Mouse (Mus musculus) neutrophil, adult 83 days (primary cell): Measurements from ENCODE around the gene Adamtsl3. TPM values are rescaled to one million over a fixed set of nuclear protein-coding genes. Genes with fewer than 3 reads are reported as not detected.

Experiments used
- total RNA-seq, 2 experiments: library from RNA; stranded (reverse); gene quantifications; one replicate each; pipeline ENCODE4 v1.2.4; 2023

The Adamtsl3 gene
- total RNA-seq, result under 1 TPM; 0.11 to 0.55 TPM

DNA sequence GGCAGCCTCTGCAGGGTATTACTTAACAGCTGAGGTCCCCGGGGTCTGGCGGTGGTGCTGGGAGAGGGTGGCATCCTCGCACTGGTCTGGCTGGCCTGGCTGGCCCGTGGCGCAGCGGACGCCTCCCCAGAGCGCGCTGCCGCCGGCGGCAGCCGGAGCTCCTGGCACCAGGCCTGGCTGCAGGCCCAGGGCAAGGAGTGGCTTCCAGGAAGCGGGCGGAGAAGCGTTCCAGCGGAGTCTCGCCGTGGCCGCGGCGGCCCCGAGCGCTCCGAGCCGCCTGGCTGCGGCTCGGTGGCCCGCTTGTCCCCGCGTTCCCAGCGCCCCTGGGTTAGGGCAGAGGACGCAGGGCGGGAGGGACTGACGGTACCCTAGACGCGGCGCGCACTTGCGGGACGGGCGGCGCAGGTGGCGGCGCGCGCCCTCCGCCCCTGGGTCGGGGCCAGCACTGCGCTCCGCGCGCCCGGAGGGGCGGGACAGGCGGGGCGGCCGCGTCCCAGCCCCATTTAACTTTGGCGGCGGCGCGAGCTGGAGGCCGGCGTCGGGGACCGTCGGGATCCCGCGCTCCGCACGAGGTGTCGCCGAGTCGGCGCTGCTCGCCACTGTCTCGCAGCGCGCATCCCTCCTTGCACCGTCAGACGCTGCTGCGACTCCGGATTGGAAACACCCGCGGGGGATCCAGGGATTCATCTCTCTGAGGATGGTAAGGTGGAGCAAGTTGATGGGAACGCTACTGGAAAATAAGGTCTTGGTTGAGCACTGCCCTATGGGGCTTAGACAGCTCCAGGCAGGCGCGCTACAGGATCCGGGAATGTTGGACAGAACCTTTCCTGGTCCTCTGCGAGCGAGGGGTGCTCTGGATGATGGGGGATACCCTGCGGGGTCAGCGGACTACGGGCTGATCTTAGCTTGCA is at the start of gene Adamtsl3:
Adamtsl3 (plus strand) TSS at position 484 of the 911 bp plus-strand sequence.

DNA sequence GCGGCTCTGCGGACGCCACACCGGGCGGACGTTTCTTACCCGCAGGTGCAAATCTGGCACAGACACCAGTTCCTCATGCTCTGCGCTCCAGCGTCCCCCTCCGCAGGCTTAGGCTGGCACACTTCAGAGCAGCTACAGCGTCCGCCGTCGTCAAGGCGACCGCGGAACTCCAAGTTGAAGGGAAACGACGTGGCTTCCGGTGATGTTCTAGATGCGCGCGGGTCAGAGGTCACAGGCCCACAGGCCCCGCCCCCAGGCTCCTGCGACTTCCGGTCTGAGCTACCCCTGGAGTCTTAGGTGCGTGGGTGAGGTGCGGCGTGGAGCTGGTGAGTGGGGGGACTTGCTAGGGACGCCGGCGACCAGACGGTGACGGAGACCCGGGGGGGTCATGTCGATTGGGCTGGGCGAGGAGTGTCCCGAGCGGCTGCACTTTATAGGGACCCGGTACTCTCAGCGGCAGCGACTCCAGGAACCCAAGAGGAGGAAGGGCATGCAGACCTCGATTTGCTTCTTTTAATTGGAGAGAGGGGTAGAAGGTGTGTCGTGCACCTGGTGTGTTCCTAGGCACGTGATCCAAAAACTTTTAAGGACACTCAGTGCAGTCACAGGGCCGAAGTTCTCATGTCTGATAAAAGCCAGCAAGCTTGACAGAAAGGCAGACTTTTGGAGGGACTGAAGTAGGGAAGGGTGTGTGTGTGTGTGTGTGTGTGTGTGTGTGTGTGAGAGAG is 313.0 kb downstream of the Adamtsl3 start, which contains the start of the genes Saxo2 and Efl1:
Saxo2 (minus strand) TSS at position 176 of the 728 bp plus-strand sequence.
Efl1 (plus strand) TSS at position 262 of the 728 bp plus-strand sequence.

Other genes with a start within 250 kb of the Adamtsl3 start
- not detected for gene Sh3gl3, start 161.9 kb upstream of the Adamtsl3 start, total RNA-seq